Mouse (Mus musculus) MEL-GATA-1-ER (cell line): ENCODE measurements around the gene Brd7.

Source experiments
- DNase-seq: peaks from one replicate; pipeline ENCODE4 v3.0.0-alpha.2; 2012; ENCODE audit warnings: low read depth; ENCODE audit errors: extremely low read depth

Gene Brd7

GRCm38 (mm10) chr8:88310286-88310685 lies 51.7 kb downstream of the Brd7 start:
- DNase-seq = no peak

DNA sequence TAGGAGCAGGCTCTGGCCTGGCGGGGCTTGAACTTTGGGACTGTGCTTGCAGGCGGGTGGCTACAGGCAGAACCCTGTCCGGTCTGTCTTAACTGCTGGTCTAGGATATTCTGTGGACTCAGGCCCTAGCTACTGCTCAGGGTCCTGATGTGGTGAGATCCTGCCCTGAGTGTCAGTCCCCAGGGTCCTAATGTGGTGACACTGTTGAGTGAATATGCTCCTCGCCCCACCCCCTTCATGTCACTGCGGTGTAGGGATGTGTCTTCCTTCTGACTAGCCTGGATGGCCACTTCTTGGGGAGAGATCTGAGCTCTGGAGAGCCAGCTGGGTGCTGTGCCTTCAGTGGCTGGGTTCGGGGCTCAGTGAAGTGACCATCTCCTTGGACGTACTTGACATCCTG lies 52.1 kb downstream of the Brd7 start:
- DNase-seq = no peak

DNA sequence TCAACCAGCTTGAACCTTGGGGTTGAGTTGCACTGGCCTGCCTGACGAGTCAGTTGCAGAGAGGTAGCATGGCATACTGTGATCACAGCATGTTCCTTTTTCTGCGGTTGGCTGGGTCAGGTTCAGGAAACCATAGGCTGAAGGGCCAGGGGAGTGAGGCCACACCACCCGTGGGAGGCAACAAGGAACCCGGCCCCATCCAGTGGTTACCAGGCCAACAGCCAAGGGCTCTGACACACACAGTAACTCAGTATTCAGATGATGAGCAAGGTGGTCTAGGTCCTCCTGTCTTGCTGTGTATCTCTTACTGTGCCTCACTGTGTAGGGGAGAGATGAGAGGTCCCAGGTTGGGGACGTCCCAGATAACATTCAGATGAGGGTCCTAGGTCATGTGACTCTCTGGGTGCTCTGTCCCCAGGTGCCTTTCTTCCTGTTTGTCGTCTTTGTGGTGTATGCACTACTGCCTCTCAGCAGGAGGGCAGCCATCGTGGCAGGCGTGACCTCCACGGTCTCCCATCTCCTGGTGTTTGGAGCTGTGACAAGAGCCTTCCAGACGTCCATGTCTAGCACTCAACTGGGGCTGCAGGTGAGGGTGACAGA lies 52.6 kb downstream of the Brd7 start:
- DNase-seq = no peak

DNA sequence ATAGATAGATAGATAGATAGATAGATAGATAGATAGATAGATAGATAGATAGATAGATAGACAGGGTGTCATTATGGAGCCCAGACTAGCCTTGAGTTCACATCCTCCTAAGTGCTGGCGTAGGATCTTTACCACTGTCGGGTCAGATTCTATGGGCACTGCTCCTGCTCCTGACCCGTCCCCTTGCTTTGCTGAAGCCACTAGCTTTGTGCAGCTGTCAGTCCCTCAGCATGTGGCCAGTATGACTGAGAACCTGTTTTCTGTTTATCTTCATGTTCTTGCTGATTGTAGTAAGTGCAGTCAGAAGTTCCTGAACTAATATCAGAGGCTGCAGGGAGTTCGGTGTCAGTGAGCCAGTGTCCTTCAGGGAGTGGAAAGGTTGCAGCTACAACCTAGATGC lies 54.3 kb downstream of the Brd7 start:
- no peak for DNase-seq

DNA sequence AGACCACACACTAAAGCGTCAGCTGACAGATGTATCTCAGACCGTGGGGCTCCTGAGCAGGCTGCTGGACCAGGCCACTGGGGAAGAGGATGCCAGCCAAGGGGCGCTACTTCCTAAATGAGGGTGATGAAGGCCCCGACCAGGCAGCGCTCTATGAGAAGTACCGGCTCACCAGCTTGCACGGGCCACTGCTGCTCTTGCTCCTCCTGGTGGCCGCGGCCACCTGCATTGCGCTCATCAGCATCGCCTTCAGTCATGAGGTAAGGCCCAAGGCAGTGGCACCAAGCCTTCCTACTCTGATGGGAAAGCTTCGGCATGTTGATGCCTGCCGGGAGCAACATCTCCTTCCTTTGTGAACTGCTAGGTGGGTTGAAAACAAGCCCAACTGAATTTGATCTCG lies 55.5 kb downstream of the Brd7 start:
- no peak for DNase-seq

- DNase-seq = no peak
These were observed 56.2 kb downstream of the Brd7 start for GRCm38 (mm10) chr8:88305814-88306213.

GRCm38 (mm10) chr8:88301589-88302437 lies 60.2 kb downstream of the Brd7 start:
- DNase-seq = no peak

DNA sequence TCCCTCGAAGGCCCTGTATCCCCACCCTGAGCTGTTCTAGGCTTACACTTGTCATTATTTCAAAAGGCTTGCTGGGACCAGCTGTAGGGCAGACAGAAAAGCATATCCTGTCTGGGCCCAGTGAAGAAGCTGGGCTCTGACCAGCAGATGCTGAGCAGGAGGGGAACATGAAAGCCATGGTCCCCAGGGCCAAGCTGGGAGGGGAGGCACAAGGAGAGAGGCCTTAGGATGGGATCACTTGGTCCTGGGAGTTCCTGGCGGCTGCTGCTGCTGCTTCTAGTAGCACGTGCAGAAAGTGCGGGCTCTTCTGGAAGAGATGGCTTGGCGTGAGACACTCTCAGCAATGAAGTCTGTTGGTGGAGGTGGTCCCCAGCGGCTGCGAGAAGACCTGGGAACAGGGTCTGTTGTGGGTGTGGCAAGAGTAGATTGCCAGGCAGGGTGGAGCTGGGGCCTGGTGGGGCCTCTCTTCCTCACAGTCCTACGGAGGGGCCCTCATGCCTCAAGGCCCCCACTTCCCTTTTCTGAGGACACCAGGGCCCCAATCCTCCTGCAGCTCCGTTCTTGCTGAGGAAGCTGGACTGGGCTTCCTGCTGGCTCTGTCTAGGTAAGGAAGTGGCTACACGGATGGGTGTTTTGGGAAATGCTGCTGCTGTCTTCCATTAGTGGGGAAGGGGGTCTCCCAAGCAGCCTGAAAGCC lies 61.9 kb downstream of the Brd7 start:
- peak; percentile 91 for DNase-seq

- no peak for DNase-seq
These were observed 63.3 kb downstream of the Brd7 start for GRCm38 (mm10) chr8:88298733-88299103.

GRCm38 (mm10) chr8:88297976-88298732 lies 63.8 kb downstream of the Brd7 start:
- peak; percentile 77 for DNase-seq

DNA sequence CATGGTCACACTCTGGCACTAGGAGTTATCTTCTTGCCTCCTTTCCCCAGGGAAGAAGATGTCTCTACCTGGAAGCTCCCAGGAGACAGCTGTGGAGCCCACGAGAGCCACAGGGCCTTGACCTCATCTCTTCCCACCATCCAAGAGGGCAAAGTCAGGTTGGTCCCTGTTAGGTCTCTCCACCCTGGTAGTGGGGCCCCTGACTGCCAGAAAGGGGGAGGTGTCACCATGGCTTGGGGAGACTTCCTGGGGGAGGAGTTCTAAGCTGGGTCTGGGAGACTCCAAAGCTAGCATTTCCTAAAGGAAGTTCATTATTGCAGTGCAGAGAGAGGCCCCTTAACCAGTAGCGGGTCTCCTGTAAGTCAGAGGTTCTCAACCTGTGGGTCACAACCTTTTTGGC lies 67.0 kb downstream of the Brd7 start:
- DNase-seq = no peak

DNA sequence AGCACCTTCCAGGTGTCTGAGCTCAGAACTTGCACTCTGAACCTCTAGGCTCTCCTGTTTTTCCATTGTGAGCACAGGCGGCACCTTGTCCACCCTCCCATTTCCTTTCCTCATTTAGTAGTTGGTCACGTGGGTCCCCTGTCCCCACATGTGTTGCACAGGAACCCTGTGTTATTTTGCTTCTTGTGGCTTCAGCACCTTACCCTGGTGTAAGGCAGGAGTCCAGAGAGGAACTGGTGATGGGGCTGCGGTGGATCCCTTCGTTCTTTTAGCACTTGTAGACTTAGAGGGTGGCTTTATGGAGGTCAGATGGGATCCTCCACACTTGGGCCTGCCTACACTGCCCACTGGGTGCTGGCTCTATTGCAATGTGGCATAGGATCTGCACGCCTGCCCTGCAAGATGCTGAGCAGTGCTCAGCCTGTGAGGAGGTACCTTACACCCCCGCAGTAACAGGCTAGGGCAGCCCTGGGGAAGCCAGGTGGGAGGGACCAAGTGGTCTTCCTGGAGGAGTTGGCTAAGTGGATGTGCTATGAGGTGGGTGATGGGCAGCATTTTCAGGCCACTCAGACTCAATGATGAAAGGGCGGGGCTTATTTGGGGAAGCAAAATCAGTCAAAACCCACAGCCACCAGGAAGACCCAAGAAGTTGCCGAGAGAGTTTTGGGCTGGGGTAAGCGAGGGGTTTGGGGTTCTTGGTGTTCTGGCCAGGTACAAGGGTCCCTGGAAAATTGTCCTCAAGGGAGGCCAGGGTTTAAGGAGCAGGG lies 68.2 kb downstream of the Brd7 start:
- DNase-seq = peak; percentile 89

GRCm38 (mm10) chr8:88292926-88293325 lies 69.1 kb downstream of the Brd7 start:
- no peak for DNase-seq

- DNase-seq = no peak
These were observed 70.7 kb downstream of the Brd7 start for GRCm38 (mm10) chr8:88291305-88291690.

- DNase-seq = no peak
These were observed 71.4 kb downstream of the Brd7 start for GRCm38 (mm10) chr8:88290326-88291304.

- no peak for DNase-seq
These were observed 72.1 kb downstream of the Brd7 start for GRCm38 (mm10) chr8:88289901-88290300.

DNA sequence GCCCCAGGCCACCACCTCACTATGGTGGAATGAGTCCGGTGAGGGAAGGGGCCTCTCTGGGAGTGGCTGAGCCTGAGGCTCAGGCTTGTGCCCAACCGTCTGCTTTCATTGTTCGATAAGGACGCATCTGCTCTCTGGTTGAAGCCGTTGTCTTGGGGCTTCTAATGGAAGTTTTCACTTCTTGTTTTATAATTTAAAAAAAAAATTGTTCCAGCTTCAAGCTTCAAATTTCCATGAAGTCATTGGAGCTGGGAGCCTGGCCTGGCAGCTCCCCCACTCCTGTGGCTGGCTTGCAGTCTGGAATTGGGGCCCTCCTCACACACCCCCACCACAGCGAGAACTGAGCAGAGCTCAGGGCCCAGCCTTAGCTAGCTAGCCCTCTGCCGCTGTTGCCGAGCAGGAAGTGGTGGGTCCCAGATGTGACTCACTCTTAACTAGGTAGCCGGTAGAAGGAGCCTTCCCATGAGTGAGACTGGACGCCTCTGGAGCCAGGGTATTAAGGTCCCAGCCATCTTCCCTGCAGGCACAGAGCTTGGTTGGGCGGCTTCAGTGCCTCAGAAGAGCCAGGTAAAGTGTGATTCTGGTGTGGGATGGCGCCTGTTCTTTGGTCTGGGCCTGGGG lies 73.3 kb downstream of the Brd7 start:
- peak; percentile 62 for DNase-seq

DNA sequence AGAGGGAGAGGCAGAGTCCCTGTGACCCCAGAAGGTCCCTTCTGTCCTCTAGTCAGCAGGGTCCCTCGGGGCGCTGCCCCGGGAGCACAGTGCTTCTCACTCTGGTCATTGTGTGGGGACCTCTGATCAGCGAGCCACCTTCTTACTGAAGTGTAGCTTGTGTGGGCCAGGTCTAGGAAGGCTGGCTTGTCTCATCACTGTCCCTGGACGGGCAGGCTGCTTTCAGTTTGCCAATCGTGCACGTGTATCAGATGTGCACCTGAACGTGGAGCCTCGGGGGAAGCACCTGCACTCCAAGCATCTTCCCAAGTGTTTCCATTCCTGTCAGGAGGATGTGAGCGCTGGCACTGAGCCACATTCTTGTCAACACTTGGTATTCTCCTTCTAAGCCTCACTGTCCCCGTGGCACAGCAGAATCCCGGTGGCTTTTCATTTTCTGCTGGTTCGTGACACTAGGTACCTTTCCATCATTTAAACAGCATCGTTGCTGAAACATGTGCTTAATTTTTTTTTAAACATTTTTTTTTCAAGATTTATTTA lies 75.5 kb downstream of the Brd7 start:
- DNase-seq = no peak
